Mouse (Mus musculus) stomach, embryonic 16.5 days (tissue): ENCODE results near the gene Ikzf3. TPM values are rescaled to one million over a fixed set of nuclear protein-coding genes. Genes with fewer than 3 reads are reported as not detected.

Experiments
- ATAC-seq: fragments of 200-750 bp; cut with Nextera tagmentation; 2 replicates; pipeline ENCODE4 v1.8.0; 2017; ENCODE audit warnings: moderate number of reproducible peaks, moderate TSS enrichment; ENCODE audit not compliant: insufficient read depth, low FRiP score
- H3K27ac ChIP-seq: fragments of 300-500 bp; sonication (generic); 2 replicates; pipeline ENCODE4 v1.5.1; 2014; ENCODE audit warnings: low read length
- H3K27me3 ChIP-seq: fragments of 300-500 bp; sonication (generic); 2 replicates; pipeline ENCODE4 v1.6.1; 2014; ENCODE audit warnings: low read length, control low read depth, mixed read lengths; ENCODE audit not compliant: control insufficient read depth, insufficient read depth
- H3K36me3 ChIP-seq: fragments of 300-500 bp; sonication (generic); 2 replicates; pipeline ENCODE4 v1.6.1; 2014; ENCODE audit warnings: low read length; ENCODE audit not compliant: control insufficient read depth, insufficient read depth
- H3K4me1 ChIP-seq: fragments of 300-500 bp; sonication (generic); 2 replicates; pipeline ENCODE4 v1.6.1; 2014; ENCODE audit warnings: low read length, control low read depth, mixed read lengths; ENCODE audit not compliant: control insufficient read depth, insufficient read depth
- H3K4me2 ChIP-seq: fragments of 300-500 bp; sonication (generic); 2 replicates; pipeline ENCODE4 v1.6.1; 2014; ENCODE audit warnings: low read depth, low read length, mixed read lengths
- H3K4me3 ChIP-seq: fragments of 300-500 bp; sonication (generic); replicated peaks from 2 replicates; pipeline ENCODE4 v1.5.1; 2014; ENCODE audit warnings: mild to moderate bottlenecking, low read length
- H3K9ac ChIP-seq: fragments of 300-500 bp; sonication (generic); 2 replicates; pipeline ENCODE4 v1.6.1; 2014; ENCODE audit warnings: low read length
- H3K9me3 ChIP-seq: fragments of 300-500 bp; sonication (generic); replicated peaks from 2 replicates; pipeline ENCODE4 v1.6.1; 2016; ENCODE audit warnings: low read length, control low read depth; ENCODE audit not compliant: control insufficient read depth
- WGBS: fragments of 180-500 bp; shearing (Covaris S2); extraction: QIAGEN DNeasy Blood & Tissue Kit; methylation state at CpG from one replicate; pipeline ENCODE4 v1.1.7; 2014; 5-methylcytosine and 5-hydroxymethylcytosine counted together
- polyA plus RNA-seq: library from polyadenylated mRNA; unstranded; fragments of >200 nt; fragmentation: Nextera tagmentation; extraction: Ambion mirVana; gene quantifications from 2 replicates; pipeline ENCODE4 v1.2.1, GENCODE M21; 2015

Ikzf3 gene
- polyA plus RNA-seq, 1 experiment from 2014 or later, result 0.54 TPM

DNA sequence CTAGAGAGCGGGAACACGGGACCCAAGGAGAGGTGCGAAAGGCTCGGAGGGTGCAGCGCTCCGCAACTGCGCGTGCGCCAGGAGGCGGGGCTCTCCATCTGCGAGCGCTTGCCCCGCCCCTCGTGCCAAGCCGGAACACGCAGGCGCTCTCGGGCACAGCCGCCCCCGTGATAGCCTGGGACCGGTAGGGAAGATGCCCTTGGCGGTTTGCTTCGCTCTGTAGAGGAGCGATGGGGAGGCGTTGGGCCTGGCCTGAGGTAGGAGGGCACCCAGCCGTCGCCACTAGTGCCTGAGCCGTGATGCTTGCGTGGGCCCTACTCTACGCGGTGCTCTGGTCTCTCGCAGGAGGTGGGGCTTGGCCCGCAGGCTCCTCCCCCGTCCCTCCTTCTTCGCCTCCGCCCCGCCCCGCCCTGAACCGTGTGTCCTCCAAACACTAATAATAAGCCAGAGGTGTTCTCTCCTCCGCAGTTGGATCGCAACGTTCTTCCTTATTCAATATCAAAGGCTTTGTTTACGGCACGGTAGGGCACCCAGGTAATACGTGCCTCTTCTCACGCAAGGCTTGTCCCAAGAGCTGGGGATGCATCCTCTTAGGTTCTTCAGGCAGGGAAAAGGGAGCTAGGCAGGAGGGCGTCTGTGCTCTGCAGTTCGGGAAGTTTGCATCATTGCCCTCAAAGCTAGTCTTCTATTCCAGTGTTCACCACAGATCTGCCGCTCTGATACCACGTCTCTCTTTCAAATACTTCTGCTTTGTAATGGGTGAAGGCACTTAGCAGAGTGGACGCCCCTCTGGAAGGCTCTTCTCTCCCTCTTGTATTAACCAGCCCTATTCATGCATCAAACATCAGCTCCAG lies 5.4 kb upstream of the Ikzf3 start, which contains the start of gene Zpbp2:
TSS of gene Zpbp2 (plus strand) at position 123 of the 854 bp plus-strand sequence.
- peak; percentile 98 for ATAC-seq
- Histone ChIP-seq H3K9ac (peak within 1 kb of the TSS; percentile 86), H3K36me3 (no peaks in the 10 kb centered on the region), H3K9me3 (0 out of 2 replicates have a peak, but pooled peaks cover 3% of the 10 kb centered on the region), H3K4me3 (peak within 1 kb of the TSS; percentile 81), H3K27me3 (peaks cover 38% of the 10 kb centered on the region), H3K4me2 (peak within 1 kb of the TSS; percentile 78), H3K4me1 (peaks cover 4% of the 10 kb centered on the region; the same call in 1 of the 2 replicates), H3K27ac (peak within 1 kb of the TSS; percentile 68)
- 1% methylated on average over 51 of the region's 51 CpGs for WGBS

DNA sequence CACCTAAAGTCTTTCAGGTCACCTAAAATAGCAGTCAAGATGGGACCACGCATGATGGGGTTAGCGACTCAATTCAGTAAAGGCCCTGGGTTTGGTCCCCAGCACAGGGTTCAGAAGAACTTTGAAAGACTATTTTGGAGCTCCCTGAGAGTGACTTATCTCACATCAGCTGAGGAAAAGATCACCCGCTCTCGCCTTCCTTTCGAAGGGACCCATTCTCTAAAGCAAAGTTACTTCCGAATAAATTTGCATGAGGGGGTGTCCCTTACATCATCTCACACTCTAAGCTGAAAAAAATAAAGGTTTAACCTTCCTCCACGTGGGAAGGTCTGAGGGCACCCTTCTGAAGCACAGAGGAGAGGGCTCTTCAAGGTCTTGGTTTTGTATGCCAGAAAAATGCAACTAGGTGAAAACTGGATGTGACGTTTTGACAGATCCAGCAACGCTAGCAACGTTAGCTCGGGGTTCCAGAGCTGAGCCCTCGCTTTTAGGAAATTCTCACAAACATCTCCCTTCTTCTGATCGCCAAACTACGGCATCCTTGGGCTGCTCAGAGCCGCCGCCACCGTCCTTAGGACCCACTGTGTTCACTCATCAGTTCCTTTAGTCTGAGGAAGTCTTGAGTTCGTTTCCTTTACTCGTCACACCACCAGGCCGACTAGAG lies 4.6 kb upstream of the Ikzf3 start:
- Histone ChIP-seq H3K9ac (peak overlapping the region; percentile 86), H3K4me1 (peaks cover 9% of the 10 kb centered on the region), H3K9me3 (0 out of 2 replicates have a peak, but pooled peaks cover 3% of the 10 kb centered on the region), H3K4me2 (peak overlapping the region; percentile 78), H3K27ac (no peak overlapping the region), H3K4me3 (peak overlapping the region; percentile 81), H3K27me3 (peaks cover 46% of the 10 kb centered on the region), H3K36me3 (no peaks in the 10 kb centered on the region)
- no peak for ATAC-seq
- 17% methylated on average over 20 of the region's 20 CpGs for WGBS

DNA sequence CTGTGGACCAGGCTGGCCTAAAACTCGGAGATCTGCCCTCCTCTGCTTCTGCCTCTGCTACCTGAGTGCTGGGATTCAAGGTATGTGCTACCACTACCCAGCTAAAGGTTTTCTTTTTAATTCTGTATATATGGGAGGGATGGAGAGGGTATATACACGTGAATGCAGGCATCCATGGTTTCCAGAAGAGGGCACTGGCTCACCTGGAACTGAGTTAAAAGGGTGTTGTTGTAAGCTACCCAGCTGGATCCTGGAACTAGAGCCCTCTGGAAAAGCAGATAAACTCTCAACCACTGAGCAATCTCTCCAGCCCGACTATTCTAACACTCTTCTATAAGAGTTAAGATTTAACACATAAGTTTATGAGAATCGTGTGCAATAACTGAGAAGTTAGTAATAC lies 3.5 kb upstream of the Ikzf3 start:
- WGBS, result 66% methylated on average over 4 of the region's 4 CpGs
- H3K27ac ChIP-seq, result no peak overlapping the region
- peaks cover 49% of the 10 kb centered on the region for H3K27me3 ChIP-seq
- peaks cover 11% of the 10 kb centered on the region for H3K4me1 ChIP-seq
- H3K9me3 ChIP-seq, result 0 out of 2 replicates have a peak, but pooled peaks cover 3% of the 10 kb centered on the region
- H3K4me3 ChIP-seq, result no peak overlapping the region
- ATAC-seq, result no peak
- H3K4me2 ChIP-seq, result no peak overlapping the region
- no peaks in the 10 kb centered on the region for H3K36me3 ChIP-seq
- H3K9ac ChIP-seq, result no peak overlapping the region

GRCm38 (mm10) chr11:98547308-98547693 lies 1.5 kb upstream of the Ikzf3 start:
- H3K4me2 ChIP-seq, result no peak overlapping the region
- WGBS, result 55% methylated on average over 3 of the region's 3 CpGs
- peaks cover 11% of the 10 kb centered on the region for H3K4me1 ChIP-seq
- H3K4me3 ChIP-seq, result no peak overlapping the region
- peaks cover 57% of the 10 kb centered on the region for H3K27me3 ChIP-seq
- no peaks in the 10 kb centered on the region for H3K9me3 ChIP-seq
- no peak for ATAC-seq
- H3K27ac ChIP-seq, result no peak overlapping the region
- H3K36me3 ChIP-seq, result no peaks in the 10 kb centered on the region
- H3K9ac ChIP-seq, result no peak overlapping the region

DNA sequence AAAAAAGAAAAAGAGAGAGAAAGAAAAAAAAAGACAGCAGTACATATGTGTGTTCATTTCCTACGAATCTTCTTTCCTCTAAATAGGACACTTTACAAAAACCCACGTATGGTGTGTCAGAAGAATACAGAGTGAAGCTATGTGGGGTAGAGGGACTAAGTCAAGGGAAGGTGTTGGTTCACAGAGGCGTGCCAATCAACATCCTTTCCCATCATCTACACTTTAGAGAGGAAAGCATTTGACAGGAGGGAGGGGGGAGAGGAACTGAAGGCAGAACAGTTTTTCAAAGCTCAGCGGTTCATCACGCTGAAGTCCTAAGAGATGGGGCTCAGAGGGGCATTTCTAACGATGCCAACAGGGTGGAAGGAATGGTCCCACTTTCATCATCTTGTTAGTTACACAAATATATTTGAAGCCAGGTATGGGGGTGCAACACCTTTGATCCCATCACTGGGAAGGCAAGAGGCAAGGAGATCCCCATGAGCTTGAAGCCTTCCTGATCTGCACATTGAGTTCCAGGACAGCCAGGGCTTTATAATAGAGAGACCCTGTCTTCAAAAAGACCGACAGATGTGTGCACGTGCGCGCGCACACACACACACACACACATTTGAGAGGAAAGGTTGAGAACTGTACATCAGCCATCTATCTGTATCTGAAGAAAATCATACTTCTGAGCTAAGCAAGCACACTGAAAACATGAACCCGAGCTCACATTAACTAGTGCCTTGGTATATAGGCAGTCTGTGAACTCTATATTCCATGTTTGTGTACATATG lies 887 bp upstream of the Ikzf3 start:
- Histone ChIP-seq H3K27me3 (peaks cover 58% of the 10 kb centered on the region), H3K4me2 (no peak overlapping the region), H3K4me1 (peaks cover 11% of the 10 kb centered on the region), H3K9ac (no peak overlapping the region), H3K27ac (no peak overlapping the region), H3K36me3 (no peaks in the 10 kb centered on the region), H3K9me3 (no peaks in the 10 kb centered on the region), H3K4me3 (no peak overlapping the region)
- no peak for ATAC-seq
- 36% methylated on average over 12 of the region's 12 CpGs for WGBS

GRCm38 (mm10) chr11:98544890-98545677 lies 747 bp downstream of the Ikzf3 start:
- Histone ChIP-seq H3K9me3 (peaks cover 2% of the 10 kb centered on the region; the same call in 1 of the 2 replicates), H3K4me2 (peak overlapping the region; percentile 86), H3K4me1 (peaks cover 7% of the 10 kb centered on the region), H3K9ac (peak overlapping the region; percentile 64), H3K27me3 (peaks cover 56% of the 10 kb centered on the region), H3K27ac (no peak overlapping the region), H3K4me3 (peak overlapping the region; percentile 47), H3K36me3 (no peaks in the 10 kb centered on the region)
- 3% methylated on average over 16 of the region's 16 CpGs for WGBS
- ATAC-seq, result no peak

DNA sequence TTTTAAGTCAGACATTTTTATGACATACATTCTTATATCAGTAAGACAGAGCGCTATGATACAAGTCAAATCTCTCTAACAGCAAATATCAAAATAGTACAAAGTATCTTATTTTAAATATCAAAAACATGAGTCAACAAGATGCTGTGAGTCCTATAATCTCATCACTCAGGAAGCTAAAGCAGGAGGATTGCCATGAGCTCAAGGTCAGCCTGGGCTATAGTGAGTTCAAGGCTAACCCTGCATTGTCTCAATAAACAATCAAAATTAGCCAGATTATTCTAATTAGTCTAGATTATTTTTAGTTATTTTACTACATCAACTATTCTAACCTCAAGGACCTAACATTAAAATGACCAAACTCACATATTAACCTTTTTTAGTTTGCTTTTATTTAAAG lies 2.4 kb downstream of the Ikzf3 start:
- Histone ChIP-seq H3K4me1 (peaks cover 7% of the 10 kb centered on the region), H3K4me2 (no peak overlapping the region), H3K9ac (no peak overlapping the region), H3K27ac (no peak overlapping the region), H3K4me3 (no peak overlapping the region), H3K27me3 (peaks cover 42% of the 10 kb centered on the region), H3K36me3 (no peaks in the 10 kb centered on the region), H3K9me3 (peaks cover 2% of the 10 kb centered on the region; the same call in 1 of the 2 replicates)
- no peak for ATAC-seq
- 79% methylated on average over 1 of the region's 1 CpGs for WGBS

DNA sequence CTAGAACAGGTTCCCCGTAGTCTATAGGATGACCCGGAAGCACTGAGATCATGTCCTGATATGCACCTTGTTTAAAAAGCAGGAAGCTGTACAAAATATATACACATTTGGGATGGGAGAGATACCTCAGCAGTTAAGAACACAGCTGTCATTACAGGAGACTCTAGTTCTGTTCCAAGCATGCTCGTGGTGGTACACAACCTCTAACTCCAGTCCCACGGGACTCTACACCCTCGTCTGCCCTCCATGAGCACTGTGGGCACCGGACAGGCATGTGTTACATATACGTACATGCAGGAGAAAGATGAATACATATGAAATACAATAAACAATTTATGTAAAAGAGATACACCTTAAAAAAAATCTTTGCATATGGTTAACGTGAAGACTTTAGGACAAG lies 3.3 kb downstream of the Ikzf3 start:
- peaks cover 7% of the 10 kb centered on the region for H3K4me1 ChIP-seq
- H3K9me3 ChIP-seq, result peaks cover 2% of the 10 kb centered on the region; the same call in 1 of the 2 replicates
- WGBS, result 72% methylated on average over 8 of the region's 8 CpGs
- no peak overlapping the region for H3K9ac ChIP-seq
- no peak overlapping the region for H3K4me3 ChIP-seq
- no peak for ATAC-seq
- no peak overlapping the region for H3K4me2 ChIP-seq
- no peaks in the 10 kb centered on the region for H3K36me3 ChIP-seq
- no peak overlapping the region for H3K27ac ChIP-seq
- peaks cover 35% of the 10 kb centered on the region for H3K27me3 ChIP-seq
